Mouse (Mus musculus): ENCODE measurements around the gene Cebpzos. TPM values are rescaled to one million over a fixed set of nuclear protein-coding genes. Genes with fewer than 3 reads are reported as not detected.

Cebpzos gene
- 18.0 and 18.1 TPM in 2 replicates for polyA plus RNA-seq (2012; rRNA removed)

GRCm38 (mm10) chr17:78916369-78916813 lies at the start of gene Cebpzos:
TSS of gene Cebpzos (plus strand) at chr17:78916500.

GRCm38 (mm10) chr17:78882401-78883112 lies 33.7 kb upstream of the Cebpzos start, which contains the start of gene Eif2ak2:
TSS of gene Eif2ak2 (minus strand) at chr17:78882573.

GRCm38 (mm10) chr17:78906892-78907291 lies 9.4 kb upstream of the Cebpzos start, which contains the start of gene Sult6b1:
TSS of gene Sult6b1 (minus strand) at chr17:78906992.

GRCm38 (mm10) chr17:78936466-78937228 lies 20.3 kb downstream of the Cebpzos start, which contains the start of the genes Cebpz and Ndufaf7:
TSS of gene Cebpz (minus strand) at chr17:78937066.
TSS of gene Ndufaf7 (plus strand) at chr17:78937136.

Other genes with a start within 250 kb of the Cebpzos start
- gene Strn, start 179.3 kb upstream of the Cebpzos start, polyA plus RNA-seq (2012; rRNA removed): 3.3 and 3.7 TPM in 2 replicates
- 5.8 and 6.4 TPM in 2 replicates for gene Heatr5b, start 81.1 kb upstream of the Cebpzos start, polyA plus RNA-seq (2012; rRNA removed)
- 6.8 and 7.4 TPM in 2 replicates for gene Gpatch11, start 80.9 kb upstream of the Cebpzos start, polyA plus RNA-seq (2012; rRNA removed)
- 6.8 and 7.7 TPM in 2 replicates for gene Eif2ak2, start 33.9 kb upstream of the Cebpzos start, polyA plus RNA-seq (2012; rRNA removed)
- not detected in 2 replicates for gene Sult6b1, start 9.5 kb upstream of the Cebpzos start, polyA plus RNA-seq (2012; rRNA removed)
- gene Cebpz, start 20.6 kb downstream of the Cebpzos start, polyA plus RNA-seq (2012; rRNA removed): 7.0 and 7.6 TPM in 2 replicates
- gene Ndufaf7, start 20.6 kb downstream of the Cebpzos start, polyA plus RNA-seq (2012; rRNA removed): 10.2 and 11.4 TPM in 2 replicates
- 10.1 and 10.9 TPM in 2 replicates for gene Prkd3, start 104.3 kb downstream of the Cebpzos start, polyA plus RNA-seq (2012; rRNA removed)
- 31.7 and 33.5 TPM in 2 replicates for gene Qpct, start 135.4 kb downstream of the Cebpzos start, polyA plus RNA-seq (2012; rRNA removed)